Mouse (Mus musculus): ENCODE measurements around the gene Lsm5. TPM values are rescaled to one million over a fixed set of nuclear protein-coding genes. Genes with fewer than 3 reads are reported as not detected.

Lsm5 gene
- 82.1 and 85.1 TPM in 2 replicates for polyA plus RNA-seq (2015; fragmentation: Nextera tagmentation; extraction: Ambion mirVana)

DNA sequence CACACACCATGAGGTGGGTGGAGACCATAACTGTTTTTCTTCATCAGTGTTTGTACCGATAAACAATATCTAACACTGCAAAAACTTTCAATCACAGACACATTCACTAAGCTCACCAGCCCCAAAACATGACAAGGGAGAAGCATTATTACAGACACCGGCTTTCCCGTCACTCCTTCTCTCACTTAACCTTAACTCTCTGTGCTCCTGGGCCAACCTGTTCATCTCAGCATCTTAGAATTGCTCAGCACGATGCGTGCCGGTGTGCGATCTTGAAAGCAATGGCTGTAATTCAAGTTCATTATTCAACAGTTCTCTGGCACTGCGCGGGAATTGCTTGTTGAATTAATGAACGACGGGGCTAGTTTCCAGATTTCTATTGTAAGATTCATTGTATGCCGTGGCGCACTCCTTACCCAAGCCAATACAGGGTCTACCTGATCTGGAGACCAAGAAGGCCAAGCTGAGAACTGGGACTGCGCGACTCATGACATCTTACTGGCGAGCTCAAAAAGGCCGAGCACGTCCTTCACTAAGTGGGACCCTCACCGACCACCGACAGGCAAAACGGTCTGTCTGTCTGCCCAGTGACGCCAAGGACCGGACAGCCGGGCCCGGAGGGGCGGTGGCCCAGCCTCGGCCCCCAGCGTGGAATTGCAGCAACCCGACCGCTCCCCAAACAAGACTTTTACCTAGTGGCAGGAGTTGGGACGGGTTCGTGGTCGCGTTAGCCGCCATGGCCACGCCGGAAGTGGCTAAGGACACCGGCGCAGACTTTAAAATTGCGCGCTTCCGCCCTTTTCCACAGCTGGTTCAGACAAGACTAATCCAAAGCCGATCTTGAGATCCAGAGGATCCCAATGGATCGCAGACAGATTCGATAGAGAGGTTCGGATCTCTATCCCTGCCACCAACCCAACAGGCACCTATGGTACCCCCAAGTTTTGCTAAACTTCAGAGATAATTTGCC is at the start of gene Lsm5:
Lsm5 (minus strand) TSS at position 780 of the 970 bp plus-strand sequence.
- H3K9ac ChIP-seq (replicated peaks; ENCODE audit: low read depth, low read length) = peak within 1 kb of the TSS; percentile 63
- peak; percentile 93 for ATAC-seq
- no peaks in the 10 kb centered on the region for H3K36me3 ChIP-seq (ENCODE audit: control insufficient read depth, insufficient read depth)
- peak within 1 kb of the TSS; percentile 77 for H3K4me3 ChIP-seq (replicated peaks; ENCODE audit: low read length)
- no peaks in the 10 kb centered on the region for H3K27me3 ChIP-seq (replicated peaks; ENCODE audit: control insufficient read depth, insufficient read depth, low read length)
- H3K4me2 ChIP-seq (ENCODE audit: low read length) = peak within 1 kb of the TSS; percentile 89
- peaks cover 6% of the 10 kb centered on the region for H3K4me1 ChIP-seq (replicated peaks; ENCODE audit: control insufficient read depth, insufficient read depth, low read length)
- under 1% methylated on average over 46 of the region's 46 CpGs for WGBS
- peaks cover 2% of the 10 kb centered on the region; the same call in 1 of the 2 replicates for H3K9me3 ChIP-seq (ENCODE audit: control insufficient read depth, low read length)
- H3K27ac ChIP-seq (ENCODE audit: low read length) = peak within 1 kb of the TSS; percentile 23; the same call in 1 of the 2 replicates

DNA sequence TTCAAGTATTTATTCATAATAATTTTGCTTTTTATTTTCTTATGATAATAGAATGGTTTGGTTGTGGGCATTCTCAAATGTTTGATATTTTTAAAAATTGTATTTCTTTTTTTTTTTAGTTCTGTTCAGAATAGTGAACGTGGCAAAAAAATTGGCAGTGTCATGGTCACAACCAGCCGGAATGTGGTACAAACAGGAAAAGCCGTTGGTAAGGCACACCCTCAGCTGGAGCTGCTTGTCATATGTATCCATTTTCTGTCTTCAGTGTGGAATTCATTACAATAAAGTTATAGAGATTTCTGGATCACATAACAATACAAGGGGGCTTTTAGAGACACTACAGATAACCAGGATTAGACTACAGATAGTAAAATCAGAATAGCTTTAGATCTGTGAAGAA is 49.2 kb upstream of the Lsm5 start:
- H3K36me3 ChIP-seq (ENCODE audit: control insufficient read depth, insufficient read depth) = peaks cover 43% of the 10 kb centered on the region
- H3K4me2 ChIP-seq (ENCODE audit: low read length) = no peak overlapping the region
- H3K9me3 ChIP-seq (ENCODE audit: control insufficient read depth, low read length) = no peaks in the 10 kb centered on the region
- H3K4me1 ChIP-seq (replicated peaks; ENCODE audit: control insufficient read depth, insufficient read depth, low read length) = no peaks in the 10 kb centered on the region
- no peaks in the 10 kb centered on the region for H3K27me3 ChIP-seq (replicated peaks; ENCODE audit: control insufficient read depth, insufficient read depth, low read length)
- no peak overlapping the region for H3K9ac ChIP-seq (replicated peaks; ENCODE audit: low read depth, low read length)
- ATAC-seq = no peak
- H3K4me3 ChIP-seq (replicated peaks; ENCODE audit: low read length) = no peak overlapping the region
- H3K27ac ChIP-seq (ENCODE audit: low read length) = no peak overlapping the region
- 94% methylated on average over 3 of the region's 3 CpGs for WGBS

DNA sequence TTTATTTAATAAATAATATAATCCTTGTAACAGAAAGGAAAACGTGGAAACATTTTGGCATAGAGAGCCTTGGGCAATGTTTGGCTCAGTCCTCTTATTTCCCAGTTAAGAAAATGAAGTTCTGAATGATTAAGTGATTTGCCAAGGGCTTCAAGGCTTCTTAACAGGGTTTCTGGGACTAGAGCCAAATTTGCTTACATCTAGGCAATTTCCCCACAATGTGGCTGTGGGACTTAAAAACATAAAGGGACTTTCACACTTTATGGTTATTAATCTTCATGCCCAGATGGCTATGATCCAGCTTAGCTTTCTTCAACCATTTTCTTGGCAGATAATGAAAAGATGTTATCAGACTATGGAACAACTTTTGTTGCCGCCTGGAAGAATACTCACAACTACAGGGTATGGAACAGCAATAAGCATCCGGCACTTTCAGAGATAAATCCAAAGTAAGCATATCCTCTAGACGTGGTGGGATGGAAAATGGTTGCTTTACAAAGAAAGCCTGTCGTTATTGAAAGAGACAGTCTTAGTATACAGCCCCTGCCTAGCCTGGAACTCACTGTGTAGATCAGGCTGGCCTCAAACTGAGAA is 41.5 kb upstream of the Lsm5 start:
- no peak overlapping the region for H3K4me3 ChIP-seq (replicated peaks; ENCODE audit: low read length)
- H3K4me2 ChIP-seq (ENCODE audit: low read length) = no peak overlapping the region
- H3K9ac ChIP-seq (replicated peaks; ENCODE audit: low read depth, low read length) = no peak overlapping the region
- peaks cover 8% of the 10 kb centered on the region for H3K4me1 ChIP-seq (replicated peaks; ENCODE audit: control insufficient read depth, insufficient read depth, low read length)
- H3K36me3 ChIP-seq (ENCODE audit: control insufficient read depth, insufficient read depth) = peaks cover 17% of the 10 kb centered on the region
- 29% methylated on average over 5 of the region's 5 CpGs for whole genome bisulfite sequencing
- H3K27ac ChIP-seq (ENCODE audit: low read length) = peak overlapping the region; percentile 56
- peak; percentile 79 for ATAC-seq
- no peaks in the 10 kb centered on the region for H3K9me3 ChIP-seq (ENCODE audit: control insufficient read depth, low read length)
- H3K27me3 ChIP-seq (replicated peaks; ENCODE audit: control insufficient read depth, insufficient read depth, low read length) = no peaks in the 10 kb centered on the region

DNA sequence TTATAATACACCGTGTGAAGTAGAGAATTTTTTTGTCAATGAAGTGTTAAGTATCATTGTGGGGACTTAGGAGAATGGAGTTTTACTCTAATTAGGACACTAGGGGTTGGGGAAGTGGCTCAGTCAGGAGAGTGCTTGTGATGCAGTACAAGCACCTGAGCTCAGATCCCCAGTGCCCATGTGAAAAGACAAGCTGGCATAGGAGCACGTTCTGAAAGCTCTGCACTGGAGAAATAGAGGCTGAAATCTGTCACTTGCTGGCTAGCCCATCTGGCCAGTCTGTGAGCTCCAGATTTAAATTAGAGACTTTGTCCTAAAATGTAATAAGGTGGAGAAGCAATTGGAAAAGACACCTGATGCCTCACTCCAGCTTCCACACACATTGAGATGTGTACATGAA is 28.0 kb upstream of the Lsm5 start:
- H3K4me2 ChIP-seq (ENCODE audit: low read length) = no peak overlapping the region
- peaks cover 44% of the 10 kb centered on the region for H3K36me3 ChIP-seq (ENCODE audit: control insufficient read depth, insufficient read depth)
- ATAC-seq = peak; percentile 54; the same call in 1 of the 2 replicates
- 64% methylated on average over 2 of the region's 2 CpGs for WGBS
- no peaks in the 10 kb centered on the region for H3K9me3 ChIP-seq (ENCODE audit: control insufficient read depth, low read length)
- H3K4me1 ChIP-seq (replicated peaks; ENCODE audit: control insufficient read depth, insufficient read depth, low read length) = no peaks in the 10 kb centered on the region
- no peak overlapping the region for H3K4me3 ChIP-seq (replicated peaks; ENCODE audit: low read length)
- H3K27ac ChIP-seq (ENCODE audit: low read length) = no peak overlapping the region
- H3K27me3 ChIP-seq (replicated peaks; ENCODE audit: control insufficient read depth, insufficient read depth, low read length) = no peaks in the 10 kb centered on the region
- H3K9ac ChIP-seq (replicated peaks; ENCODE audit: low read depth, low read length) = no peak overlapping the region

GRCm38 (mm10) chr6:56720877-56721276 is 16.4 kb upstream of the Lsm5 start:
- Histone ChIP-seq H3K4me2 (ENCODE audit: low read length) (no peak overlapping the region), H3K9me3 (ENCODE audit: control insufficient read depth, low read length) (no peaks in the 10 kb centered on the region), H3K9ac (replicated peaks; ENCODE audit: low read depth, low read length) (no peak overlapping the region), H3K4me1 (replicated peaks; ENCODE audit: control insufficient read depth, insufficient read depth, low read length) (peaks cover 15% of the 10 kb centered on the region), H3K27ac (ENCODE audit: low read length) (no peak overlapping the region), H3K36me3 (ENCODE audit: control insufficient read depth, insufficient read depth) (peaks cover 5% of the 10 kb centered on the region), H3K4me3 (replicated peaks; ENCODE audit: low read length) (no peak overlapping the region), H3K27me3 (replicated peaks; ENCODE audit: control insufficient read depth, insufficient read depth, low read length) (no peaks in the 10 kb centered on the region)
- 56% methylated on average over 3 of the region's 3 CpGs for WGBS
- no peak for ATAC-seq

DNA sequence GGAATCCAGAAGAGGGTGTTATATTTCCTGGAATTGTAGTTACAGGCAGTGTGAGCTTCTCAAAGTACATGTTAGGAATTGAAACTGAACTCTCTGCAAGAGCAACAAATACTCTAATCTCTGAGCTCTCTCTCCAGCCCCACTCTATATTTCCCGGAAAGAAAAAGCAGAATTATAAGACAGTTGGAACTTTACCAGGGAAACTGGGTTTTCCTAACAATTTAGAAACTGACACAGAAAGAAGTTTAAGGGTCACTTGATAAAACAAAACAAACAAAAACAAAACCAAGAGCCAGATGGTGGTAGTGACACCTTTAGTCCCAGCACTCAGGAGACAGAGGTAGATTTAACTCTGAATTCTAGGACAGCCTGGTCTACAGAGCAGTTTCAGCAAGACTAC is 14.6 kb upstream of the Lsm5 start:
- no peak overlapping the region for H3K27ac ChIP-seq (ENCODE audit: low read length)
- no peak overlapping the region for H3K4me3 ChIP-seq (replicated peaks; ENCODE audit: low read length)
- H3K9ac ChIP-seq (replicated peaks; ENCODE audit: low read depth, low read length) = no peak overlapping the region
- no peaks in the 10 kb centered on the region for H3K9me3 ChIP-seq (ENCODE audit: control insufficient read depth, low read length)
- ATAC-seq = no peak
- 87% methylated on average over 1 of the region's 1 CpGs for WGBS
- peaks cover 16% of the 10 kb centered on the region for H3K4me1 ChIP-seq (replicated peaks; ENCODE audit: control insufficient read depth, insufficient read depth, low read length)
- no peak overlapping the region for H3K4me2 ChIP-seq (ENCODE audit: low read length)
- H3K27me3 ChIP-seq (replicated peaks; ENCODE audit: control insufficient read depth, insufficient read depth, low read length) = no peaks in the 10 kb centered on the region
- no peaks in the 10 kb centered on the region for H3K36me3 ChIP-seq (ENCODE audit: control insufficient read depth, insufficient read depth)

- Histone ChIP-seq H3K4me2 (ENCODE audit: low read length) (peak overlapping the region; percentile 83), H3K4me1 (replicated peaks; ENCODE audit: control insufficient read depth, insufficient read depth, low read length) (peaks cover 13% of the 10 kb centered on the region), H3K36me3 (ENCODE audit: control insufficient read depth, insufficient read depth) (no peaks in the 10 kb centered on the region), H3K9ac (replicated peaks; ENCODE audit: low read depth, low read length) (peak overlapping the region; percentile 93), H3K27ac (ENCODE audit: low read length) (peak overlapping the region; percentile 97), H3K4me3 (replicated peaks; ENCODE audit: low read length) (peak overlapping the region; percentile 93), H3K9me3 (ENCODE audit: control insufficient read depth, low read length) (no peaks in the 10 kb centered on the region), H3K27me3 (replicated peaks; ENCODE audit: control insufficient read depth, insufficient read depth, low read length) (no peaks in the 10 kb centered on the region)
- WGBS = under 1% methylated on average over 25 of the region's 25 CpGs
- no peak for ATAC-seq
Measured at GRCm38 (mm10) chr6:56715270-56715666, 10.8 kb upstream of the Lsm5 start.

DNA sequence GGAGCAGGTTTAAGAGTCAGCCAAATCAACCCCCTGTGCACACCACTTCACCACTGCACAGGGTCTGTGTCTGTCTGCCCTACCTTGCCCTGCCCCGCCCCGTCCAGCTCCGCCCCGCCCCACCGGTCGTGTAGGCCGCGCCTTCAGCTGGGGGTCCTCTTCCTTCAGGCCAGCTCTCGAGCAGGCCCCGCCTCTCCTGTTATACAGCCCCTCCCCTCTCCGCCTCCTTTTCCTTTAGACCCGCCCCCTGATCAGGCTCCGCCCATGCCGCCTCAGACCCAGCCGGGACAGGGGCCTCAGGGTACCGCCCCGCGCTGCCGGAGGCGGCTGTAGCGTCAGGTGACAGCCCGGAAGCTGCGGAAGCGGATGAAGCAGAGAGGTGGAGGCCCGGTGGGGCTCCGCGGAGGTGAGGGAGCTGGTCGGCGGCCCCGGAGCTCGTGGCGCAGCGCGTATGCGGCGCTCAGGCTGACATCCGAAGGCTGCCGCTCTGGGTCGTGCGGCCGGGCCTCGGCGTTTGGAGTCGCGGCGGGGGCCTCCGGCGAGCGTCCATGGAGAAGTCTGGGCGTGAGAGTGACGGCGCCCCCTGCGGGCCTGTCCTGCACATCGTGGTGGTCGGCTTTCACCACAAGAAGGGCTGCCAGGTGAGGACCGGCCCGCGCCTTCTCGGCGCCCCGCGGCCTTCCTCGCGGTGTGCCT is 10.2 kb upstream of the Lsm5 start, which contains the start of gene Avl9:
Avl9 (plus strand) TSS at position 326 of the 696 bp plus-strand sequence.
- H3K36me3 ChIP-seq (ENCODE audit: control insufficient read depth, insufficient read depth) = no peaks in the 10 kb centered on the region
- H3K4me1 ChIP-seq (replicated peaks; ENCODE audit: control insufficient read depth, insufficient read depth, low read length) = peaks cover 13% of the 10 kb centered on the region
- no peaks in the 10 kb centered on the region for H3K9me3 ChIP-seq (ENCODE audit: control insufficient read depth, low read length)
- H3K4me2 ChIP-seq (ENCODE audit: low read length) = peak within 1 kb of the TSS; percentile 83
- H3K4me3 ChIP-seq (replicated peaks; ENCODE audit: low read length) = peak within 1 kb of the TSS; percentile 93
- H3K9ac ChIP-seq (replicated peaks; ENCODE audit: low read depth, low read length) = peak within 1 kb of the TSS; percentile 93
- ATAC-seq = peak; percentile 98
- under 1% methylated on average over 63 of the region's 64 CpGs for WGBS
- H3K27ac ChIP-seq (ENCODE audit: low read length) = peak within 1 kb of the TSS; percentile 97
- H3K27me3 ChIP-seq (replicated peaks; ENCODE audit: control insufficient read depth, insufficient read depth, low read length) = no peaks in the 10 kb centered on the region

DNA sequence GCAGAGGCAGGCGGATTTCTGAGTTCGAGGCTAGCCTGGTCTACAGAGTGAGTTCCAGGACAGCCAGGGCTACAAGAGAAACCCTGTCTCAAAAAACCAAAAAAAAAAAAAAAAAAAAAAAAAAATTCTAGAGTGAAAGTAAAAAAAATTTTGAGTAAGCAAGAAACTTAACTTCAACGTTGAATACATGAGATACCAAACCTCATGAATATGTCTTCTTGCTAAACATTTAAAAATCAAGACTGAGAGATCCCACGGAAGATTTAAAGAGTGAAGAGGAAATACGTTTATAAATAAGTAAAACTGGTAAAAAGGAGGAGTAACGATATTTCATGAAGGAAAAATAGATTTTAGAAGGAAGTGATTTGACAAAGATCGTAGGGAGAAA is 9.7 kb upstream of the Lsm5 start:
- no peaks in the 10 kb centered on the region for H3K27me3 ChIP-seq (replicated peaks; ENCODE audit: control insufficient read depth, insufficient read depth, low read length)
- H3K4me3 ChIP-seq (replicated peaks; ENCODE audit: low read length) = peak overlapping the region; percentile 93
- 46% methylated on average over 7 of the region's 7 CpGs for WGBS
- no peaks in the 10 kb centered on the region for H3K36me3 ChIP-seq (ENCODE audit: control insufficient read depth, insufficient read depth)
- H3K4me1 ChIP-seq (replicated peaks; ENCODE audit: control insufficient read depth, insufficient read depth, low read length) = peaks cover 13% of the 10 kb centered on the region
- H3K9ac ChIP-seq (replicated peaks; ENCODE audit: low read depth, low read length) = peak overlapping the region; percentile 93
- peak overlapping the region; percentile 97 for H3K27ac ChIP-seq (ENCODE audit: low read length)
- H3K9me3 ChIP-seq (ENCODE audit: control insufficient read depth, low read length) = no peaks in the 10 kb centered on the region
- peak overlapping the region; percentile 83 for H3K4me2 ChIP-seq (ENCODE audit: low read length)
- no peak for ATAC-seq

All from forebrain, embryonic 16.5 days (tissue).